Mouse (Mus musculus) olfactory bulb, adult 2 months (tissue): ENCODE measurements around the gene Mapk1ip1l.

Experiments used
- CTCF ChIP-seq: fragments of 200-500 bp; IDR thresholded peaks from 2 replicates; pipeline ENCODE4 v1.5.1; 2012; ENCODE audit warnings: low read depth, mild to moderate bottlenecking, low read length, moderate library complexity; ENCODE audit not compliant: insufficient read depth
- POLR2A ChIP-seq: fragments of 200-500 bp; IDR thresholded peaks from 2 replicates; pipeline ENCODE4 v1.6.1; 2012; ENCODE audit warnings: mild to moderate bottlenecking, low read depth, low read length, moderate library complexity; ENCODE audit not compliant: insufficient read depth

DNA sequence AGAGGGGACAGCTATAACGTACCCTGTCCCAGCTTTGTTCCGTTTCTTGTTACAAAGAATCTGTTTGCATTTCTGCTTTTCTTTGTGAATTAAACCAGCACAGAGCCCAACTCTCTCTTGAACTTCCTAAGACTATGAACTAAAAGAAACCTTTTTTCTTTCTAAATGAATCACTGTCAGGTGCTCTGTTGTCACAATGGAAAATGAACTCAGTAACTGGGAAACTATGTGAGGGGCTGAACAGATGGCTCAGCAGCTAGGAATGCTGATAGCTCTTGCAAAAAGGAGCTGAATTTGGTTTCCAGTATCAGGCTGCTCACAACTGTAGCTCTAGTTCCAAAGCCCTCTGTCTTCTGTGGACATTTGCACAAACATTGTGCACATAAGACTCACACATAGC is 52.9 kb downstream of the Mapk1ip1l start:
- TF ChIP-seq CTCF, result no peak
- TF ChIP-seq POLR2A, result no peak
